Mouse (Mus musculus): ENCODE measurements at regions not wholly inside any gene's neighbourhood (a gene's known extent, or its start where the extent isn't known, plus 50 kb on each side); places are given as distances from the start of the nearest gene placed in this dataset.

GRCm38 (mm10) chr8:44786740-44787139 is 148.5 kb upstream of the Fat1 start:
- TF ChIP-seq POLR2A (IDR thresholded peaks at IDR 0.05; ENCODE audit: low read depth, low read length): no peak
- TF ChIP-seq CTCF (conservative IDR thresholded peaks at IDR 0.05; ENCODE audit: insufficient read depth, insufficient read length, low read depth, low read length): no peak

All from kidney, adult 2 months (tissue).